Mouse (Mus musculus) E14TG2a.4 (cell line): ENCODE measurements around the gene Gm813.
"Not testable (repeated sequence)": the region's sequence is repeated elsewhere in the genome, so short reads cannot be mapped to it uniquely, and the experiment has no call there.

ENCODE experiments used
- H3K27me3 ChIP-seq: 2 replicates; pipeline ENCODE4 v1.6.1; 2014; ENCODE audit warnings: low read length, control low read depth; ENCODE audit not compliant: insufficient read depth
- H3K36me3 ChIP-seq: 2 replicates; pipeline ENCODE4 v1.6.1; 2014; ENCODE audit warnings: low read length, control low read depth; ENCODE audit not compliant: insufficient read depth
- H3K4me1 ChIP-seq: replicated peaks from 2 replicates; pipeline ENCODE4 v1.6.1; 2014; ENCODE audit warnings: low read depth, low read length, control low read depth
- H3K4me3 ChIP-seq: replicated peaks from 2 replicates; pipeline ENCODE4 v1.5.1; 2014; ENCODE audit warnings: mild to moderate bottlenecking, low read length
- H3K9me3 ChIP-seq: 2 replicates; pipeline ENCODE4 v1.6.1; 2014; ENCODE audit warnings: low read length, control low read depth
- CTCF ChIP-seq: conservative IDR thresholded peaks from 2 replicates; pipeline ENCODE4 v1.5.1; 2014; ENCODE audit warnings: low read length
- NANOG ChIP-seq: IDR thresholded peaks from 2 replicates; pipeline ENCODE4 v1.6.1; 2014; ENCODE audit warnings: borderline replicate concordance, low read length, mixed read lengths
- POU5F1 ChIP-seq: IDR thresholded peaks from 2 replicates; pipeline ENCODE4 v1.6.1; 2014; ENCODE audit warnings: low read length, borderline replicate concordance

The Gm813 gene

DNA sequence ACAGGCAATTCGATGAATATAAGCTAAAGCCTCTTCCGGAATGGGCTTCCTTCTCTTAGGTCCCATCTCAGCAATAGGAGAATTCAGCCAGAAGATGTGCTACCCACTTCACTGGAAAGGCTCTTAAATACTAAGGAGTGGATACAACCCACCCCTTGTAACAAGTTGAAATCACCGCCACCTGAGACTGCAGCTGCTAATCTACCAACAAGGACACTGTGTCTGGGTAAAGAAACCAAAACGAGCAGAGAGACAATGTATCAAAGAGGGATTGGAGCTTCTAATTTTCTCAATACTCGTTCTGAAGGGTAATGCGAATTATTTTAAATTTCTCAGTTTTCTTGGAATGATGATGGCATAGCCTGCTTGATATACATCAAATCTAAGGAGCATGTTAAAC, at the start of gene Gm813:
TSS of gene Gm813 (minus strand) at position 101 of the 400 bp plus-strand sequence.
- Histone ChIP-seq H3K4me1 (peaks cover 24% of the 10 kb centered on the region), H3K27me3 (no peaks in the 10 kb centered on the region), H3K4me3 (no peak within 1 kb of the TSS), H3K36me3 (no peaks in the 10 kb centered on the region), H3K9me3 (no peaks in the 10 kb centered on the region)
- TF ChIP-seq POU5F1 (no peak), CTCF (no peak), NANOG (no peak)

DNA sequence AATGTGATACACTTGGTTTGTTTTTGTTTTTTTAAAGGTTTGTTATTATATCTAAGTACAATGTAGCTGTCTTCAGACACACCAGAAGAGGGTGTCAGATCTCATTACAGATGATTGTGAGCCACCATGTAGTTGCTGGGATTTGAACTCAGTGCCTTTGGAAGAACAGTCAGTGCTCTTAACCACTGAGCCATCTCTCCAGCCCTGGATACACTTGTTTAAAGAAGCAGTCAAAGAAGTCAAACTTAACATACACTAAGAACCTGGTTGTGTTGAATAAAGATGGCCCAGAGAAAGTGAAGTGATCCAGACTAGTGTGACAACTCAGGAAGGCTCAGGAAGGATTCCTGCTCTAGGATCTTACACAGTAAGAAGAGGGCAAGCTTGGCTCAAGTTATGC, 48.4 kb upstream of the Gm813 start:
- not testable (repeated sequence) for H3K9me3 ChIP-seq, H3K4me1 ChIP-seq, H3K4me3 ChIP-seq, H3K36me3 ChIP-seq, H3K27me3 ChIP-seq

DNA sequence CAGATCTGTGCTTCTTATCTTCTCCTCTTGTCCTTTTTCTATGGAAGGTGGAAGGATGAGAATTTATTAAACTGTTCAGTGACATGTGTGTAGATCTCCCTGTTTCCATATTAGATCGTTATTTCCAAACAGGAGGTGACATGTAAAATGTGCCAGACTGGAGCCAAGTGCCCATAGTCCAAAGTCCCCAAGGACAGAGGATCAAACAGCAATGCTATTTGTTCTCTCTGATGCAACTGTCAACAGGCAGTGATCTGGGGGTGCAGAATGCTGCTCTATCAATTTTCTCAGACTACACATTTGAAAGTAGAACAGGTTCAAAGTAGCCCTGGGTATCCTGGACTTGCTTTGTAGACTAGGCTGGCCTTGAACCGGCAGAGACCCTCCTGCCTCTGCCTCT, 47.0 kb upstream of the Gm813 start:
- no peaks in the 10 kb centered on the region for H3K36me3 ChIP-seq
- H3K4me1 ChIP-seq = no peaks in the 10 kb centered on the region
- H3K9me3 ChIP-seq = no peaks in the 10 kb centered on the region
- TF ChIP-seq POU5F1 = no peak
- TF ChIP-seq CTCF = no peak
- no peak for TF ChIP-seq NANOG
- no peak overlapping the region for H3K4me3 ChIP-seq
- H3K27me3 ChIP-seq = 0 out of 2 replicates have a peak, but pooled peaks cover 1% of the 10 kb centered on the region

DNA sequence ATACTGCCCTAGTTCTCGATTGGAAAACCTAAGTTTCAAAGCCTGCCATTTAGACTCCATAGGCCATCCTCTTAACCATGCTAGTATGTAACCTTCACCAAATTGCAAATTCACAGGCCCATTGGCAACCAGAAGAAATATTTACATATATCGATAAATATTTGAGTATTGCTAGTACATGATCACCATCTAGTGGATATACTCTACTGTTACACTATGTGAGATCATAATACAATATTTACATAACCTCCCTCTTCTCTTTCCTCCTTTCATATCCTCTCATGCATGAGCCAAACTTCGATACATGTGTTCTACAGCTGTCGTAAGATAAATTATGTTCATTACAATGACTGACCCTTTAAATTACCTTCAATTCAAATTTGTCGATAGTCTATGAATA, 46.2 kb upstream of the Gm813 start:
- Histone ChIP-seq H3K4me3 (no peak overlapping the region), H3K9me3 (no peaks in the 10 kb centered on the region), H3K4me1 (no peaks in the 10 kb centered on the region), H3K36me3 (no peaks in the 10 kb centered on the region), H3K27me3 (0 out of 2 replicates have a peak, but pooled peaks cover 2% of the 10 kb centered on the region)
- TF ChIP-seq NANOG (no peak), CTCF (0 out of 2 replicates have a peak, but pooled peaks have one; percentile 5)

DNA sequence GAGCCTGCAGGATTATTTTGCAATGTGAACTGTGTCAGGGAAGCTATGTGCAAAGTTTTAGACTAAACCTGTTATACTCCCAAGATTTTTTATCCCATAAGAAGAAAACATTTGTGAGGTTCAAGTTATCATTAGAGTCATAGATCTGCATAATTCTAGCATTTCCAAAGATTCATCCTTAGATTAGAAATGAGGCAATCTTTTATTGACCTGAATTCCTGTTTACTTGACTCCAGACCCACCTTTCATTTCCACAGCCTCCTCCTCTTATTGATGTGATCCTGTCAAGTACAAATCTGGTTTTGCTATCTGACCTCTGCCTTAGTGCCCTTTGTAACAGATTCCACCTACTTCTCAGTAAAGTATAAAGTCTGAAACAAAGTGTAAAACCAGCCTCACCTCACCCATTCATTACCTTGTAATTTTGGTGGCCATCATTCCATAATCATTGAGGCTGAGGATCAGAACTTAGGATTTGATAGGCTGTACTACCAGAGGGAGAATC, 45.6 kb upstream of the Gm813 start:
- Histone ChIP-seq H3K9me3 (no peaks in the 10 kb centered on the region), H3K4me3 (no peak overlapping the region), H3K36me3 (no peaks in the 10 kb centered on the region), H3K27me3 (peaks cover 7% of the 10 kb centered on the region; the same call in 1 of the 2 replicates), H3K4me1 (no peaks in the 10 kb centered on the region)
- no peak for TF ChIP-seq POU5F1
- TF ChIP-seq CTCF = no peak
- TF ChIP-seq NANOG = no peak

DNA sequence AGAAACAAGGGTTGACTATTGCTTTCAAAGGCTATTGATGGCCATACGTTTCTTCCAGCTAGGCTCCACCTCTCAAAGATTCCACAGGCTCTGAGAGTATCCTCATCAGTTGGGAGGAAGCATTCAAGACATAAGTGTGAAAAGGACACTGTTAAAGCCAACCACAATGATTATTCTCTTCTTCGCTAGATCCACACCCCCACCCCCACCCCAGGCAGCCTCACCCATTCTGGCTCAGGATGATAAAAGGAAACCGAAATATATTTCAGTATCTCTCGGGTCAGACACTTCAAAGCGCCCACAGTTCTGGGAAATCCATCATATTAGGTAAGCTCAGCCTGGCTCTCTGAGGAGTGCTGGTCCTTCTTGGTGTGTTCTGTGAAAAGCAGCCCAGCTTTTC, 45.0 kb upstream of the Gm813 start:
- Histone ChIP-seq H3K27me3 (peaks cover 7% of the 10 kb centered on the region; the same call in 1 of the 2 replicates), H3K4me3 (no peak overlapping the region), H3K36me3 (no peaks in the 10 kb centered on the region), H3K4me1 (no peaks in the 10 kb centered on the region), H3K9me3 (no peaks in the 10 kb centered on the region)
- no peak for TF ChIP-seq NANOG
- TF ChIP-seq CTCF = no peak
- no peak for TF ChIP-seq POU5F1

DNA sequence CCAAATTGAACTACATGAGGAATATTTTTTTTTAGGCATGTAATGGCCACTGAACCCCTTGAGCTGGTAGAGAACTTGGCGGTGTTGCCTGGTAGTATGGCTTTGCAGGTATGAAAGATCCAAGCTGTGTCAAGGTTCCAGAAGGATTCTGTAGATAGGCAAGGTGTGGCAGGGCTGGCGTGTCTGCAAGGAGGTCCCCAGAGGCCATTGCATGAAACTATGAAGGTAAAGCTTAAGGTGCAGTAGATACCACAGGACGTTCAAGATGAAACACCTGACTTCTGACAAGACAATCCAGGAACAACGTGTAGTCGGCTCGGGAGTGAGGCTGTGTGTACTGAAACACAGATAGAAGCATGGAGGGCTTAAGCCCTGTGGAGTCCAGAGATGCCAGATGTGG, 41.9 kb upstream of the Gm813 start:
- H3K36me3 ChIP-seq = no peaks in the 10 kb centered on the region
- H3K4me3 ChIP-seq = no peak overlapping the region
- no peaks in the 10 kb centered on the region for H3K9me3 ChIP-seq
- TF ChIP-seq POU5F1 (no peak), CTCF (no peak), NANOG (no peak)
- peaks cover 7% of the 10 kb centered on the region; the same call in 1 of the 2 replicates for H3K27me3 ChIP-seq
- H3K4me1 ChIP-seq = no peaks in the 10 kb centered on the region

DNA sequence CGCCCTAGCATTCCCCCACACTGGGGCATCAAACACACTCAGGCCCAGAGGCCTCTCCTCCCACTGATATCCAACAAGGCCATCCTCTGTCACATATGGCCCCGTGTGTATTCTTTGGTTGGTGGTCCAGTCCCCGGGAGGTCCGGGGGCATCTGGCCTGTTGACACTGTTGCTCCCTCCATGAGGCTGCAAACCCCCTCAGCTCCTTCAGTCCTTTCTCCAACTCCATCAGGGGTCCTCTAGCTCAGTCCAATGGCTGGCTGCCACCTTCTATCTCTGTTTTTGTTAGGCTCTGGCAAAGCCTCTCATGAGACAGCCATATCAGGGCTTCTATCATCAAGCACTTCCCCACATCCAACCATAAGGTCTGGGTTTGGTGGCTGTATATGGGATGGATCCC, 39.7 kb upstream of the Gm813 start:
- H3K4me1 ChIP-seq = no peaks in the 10 kb centered on the region
- no peaks in the 10 kb centered on the region for H3K36me3 ChIP-seq
- H3K27me3 ChIP-seq = peaks cover 7% of the 10 kb centered on the region; the same call in 1 of the 2 replicates
- H3K9me3 ChIP-seq = no peaks in the 10 kb centered on the region
- TF ChIP-seq NANOG (no peak), CTCF (no peak), POU5F1 (no peak)
- H3K4me3 ChIP-seq = no peak overlapping the region

DNA sequence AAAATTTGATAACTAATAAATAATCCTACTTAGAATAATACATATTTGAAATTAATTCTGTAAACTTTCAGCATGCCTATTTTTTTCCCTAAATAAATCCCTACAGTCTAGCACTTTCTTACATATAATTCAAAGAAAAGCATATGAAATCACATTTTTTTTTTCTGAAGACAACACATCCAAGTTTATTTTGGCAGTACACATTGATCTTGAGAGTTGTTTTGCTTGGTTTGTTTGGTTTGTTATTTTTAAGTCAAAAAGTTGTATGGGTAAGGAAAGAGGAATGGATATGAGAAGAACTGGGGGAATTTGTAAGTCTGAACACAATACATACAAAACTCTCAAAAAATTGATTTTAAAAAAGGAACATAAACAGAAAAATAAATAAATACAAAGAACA, 39.0 kb upstream of the Gm813 start:
- H3K4me3 ChIP-seq = no peak overlapping the region
- no peak for TF ChIP-seq NANOG
- H3K9me3 ChIP-seq = no peaks in the 10 kb centered on the region
- H3K4me1 ChIP-seq = no peaks in the 10 kb centered on the region
- H3K36me3 ChIP-seq = no peaks in the 10 kb centered on the region
- peaks cover 7% of the 10 kb centered on the region; the same call in 1 of the 2 replicates for H3K27me3 ChIP-seq
